Mouse (Mus musculus) neural tube, embryonic 12.5 days (tissue): ENCODE measurements at regions not wholly inside any gene's neighbourhood (a gene's known extent, or its start where the extent isn't known, plus 50 kb on each side); places are given as distances from the start of the nearest gene placed in this dataset.

Experiments
- ATAC-seq: fragments of 200-750 bp; cut with Nextera tagmentation; 2 replicates; pipeline ENCODE4 v1.8.0; 2017; ENCODE audit warnings: low read depth, mild to moderate bottlenecking, moderate TSS enrichment, moderate library complexity; ENCODE audit not compliant: low FRiP score
- H3K27ac ChIP-seq: fragments of 300-500 bp; sonication (generic); 2 replicates; pipeline ENCODE4 v1.5.1; 2016
- H3K27me3 ChIP-seq: fragments of 300-500 bp; sonication (generic); replicated peaks from 2 replicates; pipeline ENCODE4 v1.6.1; 2016; ENCODE audit warnings: mild to moderate bottlenecking
- H3K36me3 ChIP-seq: fragments of 300-500 bp; sonication (generic); 2 replicates; pipeline ENCODE4 v1.6.1; 2016; ENCODE audit warnings: mild to moderate bottlenecking
- H3K4me1 ChIP-seq: fragments of 300-500 bp; sonication (generic); 2 replicates; pipeline ENCODE4 v1.6.1; 2016
- H3K4me2 ChIP-seq: fragments of 300-500 bp; sonication (generic); replicated peaks from 2 replicates; pipeline ENCODE4 v1.6.1; 2016; ENCODE audit warnings: mild to moderate bottlenecking
- H3K4me3 ChIP-seq: fragments of 300-500 bp; sonication (generic); 2 replicates; pipeline ENCODE4 v1.5.1; 2016
- H3K9ac ChIP-seq: fragments of 300-500 bp; sonication (generic); 2 replicates; pipeline ENCODE4 v1.6.1; 2016; ENCODE audit warnings: mild to moderate bottlenecking
- H3K9me3 ChIP-seq: fragments of 300-500 bp; sonication (generic); 2 replicates; pipeline ENCODE4 v1.6.1; 2016; ENCODE audit warnings: mild to moderate bottlenecking
- WGBS: fragments of 180-500 bp; shearing (Covaris S2); methylation state at CpG from one replicate; pipeline ENCODE4 v1.1.7; 2016; 5-methylcytosine and 5-hydroxymethylcytosine counted together

GRCm38 (mm10) chr15:36375549-36375885 lies 632.1 kb downstream of the Zfp706 start:
- Histone ChIP-seq H3K27me3 (peaks cover 12% of the 10 kb centered on the region), H3K4me3 (no peak overlapping the region), H3K9me3 (no peaks in the 10 kb centered on the region), H3K9ac (no peak overlapping the region), H3K4me1 (peaks cover 17% of the 10 kb centered on the region), H3K36me3 (no peaks in the 10 kb centered on the region), H3K4me2 (peak overlapping the region; percentile 74), H3K27ac (no peak overlapping the region)
- peak; percentile 46; the same call in 1 of the 2 replicates for ATAC-seq
- 3% methylated on average over 1 of the region's 1 CpGs for WGBS

DNA sequence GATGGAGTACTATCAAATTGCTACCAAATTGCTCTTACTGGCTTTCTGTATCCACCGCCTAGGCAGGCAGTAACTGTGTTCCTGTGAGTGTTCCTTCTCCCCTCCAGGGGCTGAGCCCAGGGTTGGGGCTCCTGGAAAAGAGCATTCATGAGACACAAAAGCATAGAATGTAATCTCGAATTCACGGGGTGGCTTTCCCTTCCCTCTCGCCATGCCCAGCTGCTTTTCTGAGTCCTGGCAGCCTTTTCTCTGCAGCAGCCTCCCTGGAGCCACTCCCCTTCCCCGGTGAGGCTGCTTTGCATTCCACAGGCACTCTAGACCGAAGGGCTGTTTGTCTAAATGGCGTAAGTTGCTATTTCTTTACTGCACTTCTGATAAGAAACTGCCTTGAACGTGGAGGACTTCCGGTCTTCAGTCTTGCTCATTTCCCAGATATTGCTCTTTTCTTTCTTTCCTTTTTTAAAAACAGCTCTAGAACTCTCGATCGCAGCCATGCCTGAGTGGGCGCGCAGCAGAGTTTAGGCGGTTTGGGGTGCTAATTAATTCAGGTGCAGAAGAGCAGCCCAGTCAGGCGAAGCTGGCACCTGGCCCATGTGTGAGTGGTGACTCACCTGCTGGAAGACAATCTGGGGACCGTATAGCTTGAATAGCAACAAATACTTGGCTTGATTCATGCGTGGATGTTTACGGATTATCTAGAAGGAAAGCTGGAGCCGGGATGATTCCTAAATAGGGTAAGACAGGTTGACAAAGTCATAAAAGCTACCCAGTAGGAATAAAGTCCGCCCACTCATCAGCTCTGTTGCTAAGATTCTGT lies 632.6 kb downstream of the Zfp706 start:
- Histone ChIP-seq H3K4me1 (peaks cover 17% of the 10 kb centered on the region), H3K9ac (peak overlapping the region; percentile 40; the same call in 1 of the 2 replicates), H3K36me3 (no peaks in the 10 kb centered on the region), H3K27me3 (peaks cover 12% of the 10 kb centered on the region), H3K4me2 (peak overlapping the region; percentile 74), H3K4me3 (peak overlapping the region; percentile 36), H3K27ac (no peak overlapping the region), H3K9me3 (no peaks in the 10 kb centered on the region)
- 1% methylated on average over 20 of the region's 20 CpGs for WGBS
- ATAC-seq = peak; percentile 80

GRCm38 (mm10) chr15:36373900-36374611 lies 633.5 kb downstream of the Zfp706 start:
- peaks cover 17% of the 10 kb centered on the region for H3K4me1 ChIP-seq
- H3K27me3 ChIP-seq = peaks cover 12% of the 10 kb centered on the region
- WGBS = 6% methylated on average over 11 of the region's 11 CpGs
- peak overlapping the region; percentile 74 for H3K4me2 ChIP-seq
- H3K9me3 ChIP-seq = no peaks in the 10 kb centered on the region
- no peak for ATAC-seq
- H3K36me3 ChIP-seq = no peaks in the 10 kb centered on the region
- H3K4me3 ChIP-seq = peak overlapping the region; percentile 36
- H3K9ac ChIP-seq = no peak overlapping the region
- H3K27ac ChIP-seq = no peak overlapping the region

DNA sequence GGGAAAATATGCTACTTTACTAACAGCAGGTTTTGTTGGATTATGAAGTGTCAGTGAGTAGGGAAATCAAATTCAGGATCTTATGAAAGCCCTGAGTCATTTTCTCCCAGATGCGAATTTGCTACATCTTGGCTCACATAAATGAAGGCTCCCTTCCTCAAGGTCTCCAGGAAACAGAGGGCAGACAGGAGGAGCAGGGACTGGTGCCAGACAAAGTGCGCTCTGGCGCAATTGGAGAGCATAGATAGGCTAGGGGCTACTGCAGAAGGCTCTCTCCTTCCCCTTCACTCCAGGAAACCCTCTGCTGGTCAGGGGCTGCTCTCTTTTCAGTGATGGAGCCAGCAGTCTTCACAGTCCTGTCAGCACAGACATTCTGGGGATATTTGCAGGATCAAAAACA lies 634.1 kb downstream of the Zfp706 start:
- H3K9ac ChIP-seq = no peak overlapping the region
- 57% methylated on average over 3 of the region's 3 CpGs for WGBS
- no peak overlapping the region for H3K4me3 ChIP-seq
- peaks cover 17% of the 10 kb centered on the region for H3K4me1 ChIP-seq
- H3K4me2 ChIP-seq = no peak overlapping the region
- ATAC-seq = no peak
- H3K36me3 ChIP-seq = no peaks in the 10 kb centered on the region
- H3K27ac ChIP-seq = no peak overlapping the region
- H3K27me3 ChIP-seq = peaks cover 12% of the 10 kb centered on the region
- H3K9me3 ChIP-seq = no peaks in the 10 kb centered on the region

DNA sequence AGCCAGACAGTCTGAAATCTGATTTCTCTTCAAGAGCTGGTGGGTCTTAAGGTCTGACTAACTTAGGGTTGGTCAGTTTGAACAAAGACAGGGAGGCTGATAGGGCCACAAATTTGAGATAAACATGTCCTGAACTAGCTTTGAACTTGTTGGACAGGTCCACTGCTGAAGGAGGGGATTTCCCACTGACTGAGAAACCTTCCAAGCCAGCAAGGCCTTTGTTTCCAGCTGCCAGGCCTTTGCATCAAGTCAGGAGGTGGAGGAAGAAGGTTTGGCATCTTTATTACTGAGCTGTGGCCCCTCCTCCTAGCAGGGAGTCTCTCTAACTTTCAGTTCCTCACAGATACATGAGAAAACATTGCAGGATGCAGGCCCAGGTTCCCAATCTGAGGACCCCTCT lies 636.2 kb downstream of the Zfp706 start:
- no peak overlapping the region for H3K27ac ChIP-seq
- H3K36me3 ChIP-seq = no peaks in the 10 kb centered on the region
- H3K4me1 ChIP-seq = peaks cover 17% of the 10 kb centered on the region
- peaks cover 12% of the 10 kb centered on the region for H3K27me3 ChIP-seq
- no peak overlapping the region for H3K4me3 ChIP-seq
- no peaks in the 10 kb centered on the region for H3K9me3 ChIP-seq
- ATAC-seq = no peak
- no peak overlapping the region for H3K9ac ChIP-seq
- no peak overlapping the region for H3K4me2 ChIP-seq

- Histone ChIP-seq H3K9ac (no peak overlapping the region), H3K4me1 (peaks cover 17% of the 10 kb centered on the region), H3K27me3 (peaks cover 12% of the 10 kb centered on the region)
Observed at GRCm38 (mm10) chr15:36370906-36371305, 636.7 kb downstream of the Zfp706 start.

GRCm38 (mm10) chr15:36367296-36367695 lies 640.3 kb downstream of the Zfp706 start:
- no peaks in the 10 kb centered on the region for H3K36me3 ChIP-seq
- no peak overlapping the region for H3K27ac ChIP-seq
- no peak overlapping the region for H3K4me2 ChIP-seq
- no peaks in the 10 kb centered on the region for H3K27me3 ChIP-seq
- H3K4me1 ChIP-seq = no peaks in the 10 kb centered on the region
- no peak overlapping the region for H3K9ac ChIP-seq
- H3K4me3 ChIP-seq = no peak overlapping the region
- no peak for ATAC-seq
- no peaks in the 10 kb centered on the region for H3K9me3 ChIP-seq

More at GRCm38 (mm10) chr15:36370906-36371305, 636.7 kb downstream of the Zfp706 start:
- H3K4me3 ChIP-seq = no peak overlapping the region
- WGBS = 84% methylated on average over 4 of the region's 4 CpGs
- no peaks in the 10 kb centered on the region for H3K9me3 ChIP-seq
- H3K36me3 ChIP-seq = no peaks in the 10 kb centered on the region
- H3K27ac ChIP-seq = no peak overlapping the region
- no peak overlapping the region for H3K4me2 ChIP-seq
- no peak for ATAC-seq

- Histone ChIP-seq H3K4me1 (peaks cover 9% of the 10 kb centered on the region; the same call in 1 of the 2 replicates), H3K27ac (no peak overlapping the region), H3K9ac (no peak overlapping the region), H3K27me3 (no peaks in the 10 kb centered on the region), H3K9me3 (no peaks in the 10 kb centered on the region), H3K4me3 (no peak overlapping the region), H3K36me3 (no peaks in the 10 kb centered on the region), H3K4me2 (no peak overlapping the region)
- no peak for ATAC-seq
Observed at GRCm38 (mm10) chr15:36364757-36365156, 642.8 kb downstream of the Zfp706 start.

- no peak overlapping the region for H3K4me2 ChIP-seq
- no peaks in the 10 kb centered on the region for H3K9me3 ChIP-seq
- H3K4me1 ChIP-seq = peaks cover 9% of the 10 kb centered on the region; the same call in 1 of the 2 replicates
- H3K9ac ChIP-seq = no peak overlapping the region
- no peaks in the 10 kb centered on the region for H3K36me3 ChIP-seq
- H3K27ac ChIP-seq = no peak overlapping the region
- WGBS = 83% methylated on average over 5 of the region's 5 CpGs
- no peaks in the 10 kb centered on the region for H3K27me3 ChIP-seq
- no peak for ATAC-seq
- H3K4me3 ChIP-seq = no peak overlapping the region
Observed at GRCm38 (mm10) chr15:36364062-36364461, 643.5 kb downstream of the Zfp706 start.

DNA sequence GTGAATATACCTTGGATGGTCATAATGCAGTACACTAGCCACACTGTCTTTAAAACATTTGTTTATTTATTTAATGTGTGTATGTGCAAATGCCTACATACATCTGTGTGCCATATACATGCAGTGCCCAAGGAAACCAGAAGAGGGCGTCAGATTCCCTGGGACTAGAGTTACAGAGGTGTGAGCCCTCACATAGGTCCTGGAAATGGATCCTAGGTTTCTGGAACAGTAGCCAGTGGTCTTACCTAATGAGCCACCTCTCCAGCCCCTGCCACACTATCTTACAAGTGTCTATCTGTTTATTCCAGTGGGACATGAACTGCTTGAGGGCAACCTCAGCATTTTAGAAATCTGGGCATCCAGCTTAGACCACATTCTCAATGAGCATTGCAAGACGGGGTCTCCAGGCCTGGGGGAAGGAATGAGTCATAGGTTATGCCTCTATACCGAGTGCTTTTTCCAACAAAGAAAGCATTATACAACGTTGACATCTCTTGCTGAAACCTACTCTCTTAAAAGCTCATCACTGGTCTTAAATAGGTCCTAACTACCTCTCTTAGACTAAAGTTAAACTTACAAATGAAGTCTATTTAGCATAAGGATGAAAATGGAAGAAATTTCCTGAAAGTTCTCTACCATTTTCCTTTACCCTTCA lies 644.5 kb downstream of the Zfp706 start:
- H3K4me1 ChIP-seq = peaks cover 9% of the 10 kb centered on the region; the same call in 1 of the 2 replicates
- H3K4me2 ChIP-seq = no peak overlapping the region
- ATAC-seq = no peak
- no peaks in the 10 kb centered on the region for H3K9me3 ChIP-seq
- no peak overlapping the region for H3K9ac ChIP-seq
- WGBS = 62% methylated on average over 4 of the region's 4 CpGs
- no peak overlapping the region for H3K27ac ChIP-seq
- no peak overlapping the region for H3K4me3 ChIP-seq
- no peaks in the 10 kb centered on the region for H3K36me3 ChIP-seq
- H3K27me3 ChIP-seq = no peaks in the 10 kb centered on the region

DNA sequence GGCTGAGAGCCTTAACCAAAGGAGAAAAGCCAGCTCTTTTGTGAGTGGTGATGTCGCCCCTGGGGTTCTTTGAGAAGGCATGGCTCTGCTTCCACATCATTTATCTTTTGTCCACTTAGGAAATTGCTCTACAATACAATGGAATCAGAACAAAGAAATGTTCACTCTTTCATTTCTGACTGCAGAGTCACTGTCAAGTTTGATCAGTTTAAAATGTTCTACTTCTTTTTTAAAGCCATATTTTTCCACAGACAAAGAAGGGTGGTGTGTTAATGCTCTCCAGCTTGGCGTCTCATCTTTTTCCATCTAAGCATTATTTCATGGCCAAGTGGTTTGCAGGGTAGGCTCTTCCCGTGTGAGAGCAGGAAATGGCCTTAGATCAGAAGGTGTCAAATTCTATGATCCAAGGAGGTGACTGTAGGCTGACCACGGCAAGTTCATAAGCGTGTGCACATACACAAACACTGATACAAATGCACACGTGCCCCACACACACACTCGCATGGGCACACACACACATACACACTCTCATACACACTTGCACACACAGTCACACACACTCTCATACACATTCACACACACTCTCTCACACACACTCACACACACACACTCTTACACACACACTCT lies 645.9 kb downstream of the Zfp706 start:
- no peaks in the 10 kb centered on the region for H3K27me3 ChIP-seq
- H3K36me3 ChIP-seq = no peaks in the 10 kb centered on the region
- no peak for ATAC-seq
- peaks cover 9% of the 10 kb centered on the region; the same call in 1 of the 2 replicates for H3K4me1 ChIP-seq
- H3K27ac ChIP-seq = no peak overlapping the region
- WGBS = 50% methylated on average over 7 of the region's 7 CpGs
- H3K9me3 ChIP-seq = no peaks in the 10 kb centered on the region
- H3K4me2 ChIP-seq = no peak overlapping the region
- no peak overlapping the region for H3K4me3 ChIP-seq
- no peak overlapping the region for H3K9ac ChIP-seq
